ENCODE assay signal across 8 mouse cellular contexts in genomic region chr5:32747650-32748375, GRCm38 (mm10). TPM values are rescaled to one million over a fixed set of nuclear protein-coding genes. Genes with fewer than 3 reads are reported as not detected.
DNase-seq lines count a peak whose midpoint lies in the region; ATAC-seq and TF ChIP-seq lines count a peak whose summit lies in the region.

No protein-coding gene starts in this region.

- peaks cover 35% of the 10 kb centered on the region for H3K79me2 ChIP-seq in myocyte (ENCODE audit: control insufficient read depth, insufficient read depth)

- peak; percentile 83; the same call in 1 of the 2 replicates for TF ChIP-seq CTCF in brain, embryonic 14.5 days (IDR thresholded peaks at IDR 0.05; ENCODE audit: borderline replicate concordance, extremely low read depth, insufficient read depth, insufficient read length)

- no peak overlapping the region for H3K4me2 ChIP-seq in forebrain, embryonic 15.5 days (replicated peaks)
- H3K4me2 ChIP-seq in hindbrain, embryonic 12.5 days (replicated peaks): no peak overlapping the region
- H3K4me2 ChIP-seq in myocyte (ENCODE audit: low read depth): peak overlapping the region; percentile 73

- no peaks in the 10 kb centered on the region for H3K36me3 ChIP-seq in forebrain, embryonic 15.5 days
- no peaks in the 10 kb centered on the region for H3K36me3 ChIP-seq in hindbrain, embryonic 12.5 days
- no peaks in the 10 kb centered on the region for H3K36me3 ChIP-seq in myocyte (ENCODE audit: control insufficient read depth, insufficient read depth)

- WGBS in forebrain, embryonic 15.5 days: 64% methylated on average over 6 of the region's 6 CpGs
- 69% methylated on average over 6 of the region's 6 CpGs for WGBS in hindbrain, embryonic 12.5 days

- no peaks in the 10 kb centered on the region for H3K27me3 ChIP-seq in forebrain, embryonic 15.5 days
- H3K27me3 ChIP-seq in hindbrain, embryonic 12.5 days: no peaks in the 10 kb centered on the region
- H3K27me3 ChIP-seq in myocyte (ENCODE audit: control insufficient read depth, insufficient read depth, insufficient read length): no peaks in the 10 kb centered on the region

- no peak overlapping the region for H3K27ac ChIP-seq in forebrain, embryonic 15.5 days (replicated peaks)
- no peak overlapping the region for H3K27ac ChIP-seq in hindbrain, embryonic 12.5 days

- peak; percentile 33 to 54 for DNase-seq in urinary bladder, postnatal 36 days (ENCODE audit: low spot score in 2 of 2)
- DNase-seq in urinary bladder, postnatal 10 days (ENCODE audit: low spot score): no peak
- DNase-seq in brain, embryonic 14.5 days (ENCODE audit: low read depth): peak; percentile 74
- DNase-seq in left cerebral cortex, postnatal 4 days: peak; percentile 26
- peak; percentile 44 for DNase-seq in yolk sac, embryonic 10.5 days (ENCODE audit: low spot score)

- 0 out of 2 replicates have a peak, but pooled peaks have one; percentile 56 for ATAC-seq in forebrain, embryonic 15.5 days (replicated peaks)
- ATAC-seq in hindbrain, embryonic 12.5 days (ENCODE audit: low FRiP score): 0 out of 2 replicates have a peak, but pooled peaks have one; percentile 43

- H3K4me3 ChIP-seq in forebrain, embryonic 15.5 days: no peak overlapping the region
- H3K4me3 ChIP-seq in hindbrain, embryonic 12.5 days: no peak overlapping the region
- peak overlapping the region; percentile 58 for H3K4me3 ChIP-seq in myocyte

- no peak overlapping the region for H3K9ac ChIP-seq in forebrain, embryonic 15.5 days (replicated peaks)
- H3K9ac ChIP-seq in hindbrain, embryonic 12.5 days: no peak overlapping the region

- intact Hi-C loops in left cerebral cortex, postnatal 4 days (cut with DNase I): no loop called here

- no peak overlapping the region for H3ac ChIP-seq in myocyte (ENCODE audit: control insufficient read depth, insufficient read length)

- no peak for TF ChIP-seq POLR2A in brain, embryonic 14.5 days (IDR thresholded peaks at IDR 0.05; ENCODE audit: borderline replicate concordance, extremely low read depth, insufficient read depth, insufficient read length, poor library complexity, severe bottlenecking)
- TF ChIP-seq POLR2A in myocyte (IDR thresholded peaks at IDR 0.05; ENCODE audit: insufficient read length, low read depth): no peak

- H3K9me3 ChIP-seq in forebrain, embryonic 15.5 days: no peaks in the 10 kb centered on the region
- H3K9me3 ChIP-seq in hindbrain, embryonic 12.5 days (replicated peaks): no peaks in the 10 kb centered on the region

- peaks cover 8% of the 10 kb centered on the region; the same call in 1 of the 2 replicates for H3K4me1 ChIP-seq in forebrain, embryonic 15.5 days
- peaks cover 14% of the 10 kb centered on the region for H3K4me1 ChIP-seq in hindbrain, embryonic 12.5 days

TF ChIP-seq in myocyte, 11 proteins besides CTCF, POLR2A, EP300 and RAD21:
- TF ChIP-seq MYOD1 (IDR thresholded peaks at IDR 0.05; ENCODE audit: control insufficient read depth in 1 of 3, insufficient read length in 2 of 3, low read depth in 2 of 3): no peak
- TF ChIP-seq TCF12 (IDR thresholded peaks at IDR 0.05; ENCODE audit: insufficient read depth, poor library complexity, severe bottlenecking): no peak
- TF ChIP-seq CEBPB (IDR thresholded peaks at IDR 0.05; ENCODE audit: insufficient read depth, poor library complexity, severe bottlenecking): no peak
- TF ChIP-seq E2F4 (IDR thresholded peaks at IDR 0.05; ENCODE audit: insufficient read depth): no peak
- TF ChIP-seq USF1 (IDR thresholded peaks at IDR 0.05; ENCODE audit: low read depth): no peak
- no peak for TF ChIP-seq MAX (IDR thresholded peaks at IDR 0.05; ENCODE audit: low read depth)
- no peak for TF ChIP-seq TCF3 (IDR thresholded peaks at IDR 0.05; ENCODE audit: insufficient read length, low read depth)
- TF ChIP-seq SRF (IDR thresholded peaks at IDR 0.05; ENCODE audit: control insufficient read depth, insufficient read length, low read depth): no peak
- no peak for TF ChIP-seq MYOG (IDR thresholded peaks at IDR 0.05; ENCODE audit: control insufficient read depth in 1 of 3, insufficient read depth in 1 of 3, insufficient read length in 2 of 3, low read depth in 2 of 3)
- no peak for TF ChIP-seq POLR2AphosphoS2 (IDR thresholded peaks at IDR 0.05; ENCODE audit: insufficient read length, low read depth)
- TF ChIP-seq REST (IDR thresholded peaks at IDR 0.05; ENCODE audit: insufficient read depth, insufficient read length): no peak
TF ChIP-seq in myocyte: peak in this region for 0.

RNA-seq across cellular contexts. Expression of gene Pisd, which starts 37.6 kb away (rescaled TPM):
- 75.0 and 93.1 TPM in 2 replicates for polyA plus RNA-seq in brain, embryonic 14.5 days (2012; rRNA removed)
- polyA plus RNA-seq in forebrain, embryonic 15.5 days (2015; fragmentation: Nextera tagmentation; extraction: Ambion mirVana): 95.0 and 98.8 TPM in 2 replicates
- polyA plus RNA-seq in hindbrain, embryonic 12.5 days (2016; fragmentation: Nextera tagmentation; extraction: Ambion mirVana): 78.6 and 83.2 TPM in 2 replicates
- 10 to 100 TPM; 45.6 to 49.8 TPM for total RNA-seq in left cerebral cortex, postnatal 4 days (2021)
- 58.8 TPM for polyA plus RNA-seq in myocyte (2012; fragmentation: generic; extraction: Trizol)
